Mouse (Mus musculus): Measurements from ENCODE around the gene Hist1h2bj. TPM values are rescaled to one million over a fixed set of nuclear protein-coding genes. Genes with fewer than 3 reads are reported as not detected.

The Hist1h2bj gene
- polyA plus RNA-seq, 1 experiment from 2014 or later, result 1.8 TPM

DNA sequence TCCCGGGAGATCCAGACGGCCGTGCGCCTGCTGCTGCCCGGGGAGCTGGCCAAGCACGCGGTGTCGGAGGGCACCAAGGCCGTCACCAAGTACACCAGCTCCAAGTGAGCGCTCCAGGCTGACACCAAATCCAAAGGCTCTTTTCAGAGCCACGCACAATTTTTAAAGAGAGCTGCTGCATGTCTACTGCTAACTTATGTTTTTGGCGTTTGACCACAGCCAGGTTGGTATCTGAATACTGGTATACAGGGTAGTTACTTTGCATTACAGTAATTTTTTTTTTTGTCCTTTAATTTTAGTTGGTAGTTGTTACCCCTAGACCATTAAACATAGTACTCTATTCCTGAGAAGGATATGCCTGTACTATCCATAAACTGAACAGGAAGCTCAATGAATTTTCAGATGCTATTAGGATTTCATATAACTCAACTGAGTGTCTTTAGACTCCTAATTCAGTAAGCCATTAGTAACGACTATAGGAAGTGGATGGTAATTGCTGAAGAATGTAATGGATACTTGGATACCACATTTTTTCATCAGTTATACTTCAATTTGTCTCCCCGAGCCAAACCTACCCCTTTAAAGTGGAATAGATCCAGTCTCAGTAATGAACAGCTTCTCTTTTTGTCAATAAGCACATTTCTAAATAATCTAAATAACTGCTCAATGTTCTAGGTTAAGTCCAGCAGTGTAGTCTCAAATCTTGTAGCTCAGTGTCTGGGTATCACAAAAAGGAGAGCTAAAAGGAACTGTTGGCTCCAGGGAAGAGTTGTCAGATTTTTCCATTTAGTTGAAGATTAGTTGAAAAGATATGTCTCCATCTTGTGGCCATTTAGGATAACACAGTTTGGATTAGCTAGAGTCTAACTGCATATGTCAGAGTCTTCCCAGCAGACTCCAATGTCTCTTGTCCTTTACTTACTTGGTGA is 753 bp downstream of the Hist1h2bj start:
- Histone ChIP-seq H3K36me3 (replicated peaks; ENCODE audit: control insufficient read depth, insufficient read depth) (no peaks in the 10 kb centered on the region), H3K4me3 (replicated peaks; ENCODE audit: low read length) (peak overlapping the region; percentile 35), H3K4me1 (replicated peaks; ENCODE audit: control insufficient read depth, insufficient read depth, low read length) (peaks cover 21% of the 10 kb centered on the region), H3K27ac (peak overlapping the region; percentile 81), H3K9me3 (ENCODE audit: control insufficient read depth, low read length) (no peaks in the 10 kb centered on the region), H3K27me3 (ENCODE audit: control insufficient read depth, insufficient read depth, low read length) (no peaks in the 10 kb centered on the region), H3K4me2 (replicated peaks) (peak overlapping the region; percentile 61), H3K9ac (peak overlapping the region; percentile 46)
- ATAC-seq (ENCODE audit: low FRiP score), result peak; percentile 9; the same call in 1 of the 2 replicates
- WGBS, result 2% methylated on average over 9 of the region's 14 CpGs
- DNase-seq (ENCODE audit: low spot score), result peak; percentile 83

- H3K9ac ChIP-seq, result no peak overlapping the region
- no peaks in the 10 kb centered on the region for H3K9me3 ChIP-seq (ENCODE audit: control insufficient read depth, low read length)
- 91% methylated on average over 6 of the region's 6 CpGs for WGBS
- H3K36me3 ChIP-seq (replicated peaks; ENCODE audit: control insufficient read depth, insufficient read depth), result no peaks in the 10 kb centered on the region
- peaks cover 21% of the 10 kb centered on the region for H3K4me1 ChIP-seq (replicated peaks; ENCODE audit: control insufficient read depth, insufficient read depth, low read length)
- H3K4me3 ChIP-seq (replicated peaks; ENCODE audit: low read length), result no peak overlapping the region
- no peak for ATAC-seq (ENCODE audit: low FRiP score)
- no peak overlapping the region for H3K4me2 ChIP-seq (replicated peaks)
- no peaks in the 10 kb centered on the region for H3K27me3 ChIP-seq (ENCODE audit: control insufficient read depth, insufficient read depth, low read length)
- DNase-seq (ENCODE audit: low spot score), result no peak
- no peak overlapping the region for H3K27ac ChIP-seq
These were observed 1.6 kb downstream of the Hist1h2bj start for GRCm38 (mm10) chr13:22044432-22045155.

GRCm38 (mm10) chr13:22045311-22045710 is 2.3 kb downstream of the Hist1h2bj start:
- Histone ChIP-seq H3K4me1 (replicated peaks; ENCODE audit: control insufficient read depth, insufficient read depth, low read length) (peaks cover 16% of the 10 kb centered on the region), H3K9ac (no peak overlapping the region), H3K4me3 (replicated peaks; ENCODE audit: low read length) (no peak overlapping the region), H3K27me3 (ENCODE audit: control insufficient read depth, insufficient read depth, low read length) (no peaks in the 10 kb centered on the region), H3K9me3 (ENCODE audit: control insufficient read depth, low read length) (no peaks in the 10 kb centered on the region), H3K36me3 (replicated peaks; ENCODE audit: control insufficient read depth, insufficient read depth) (no peaks in the 10 kb centered on the region), H3K4me2 (replicated peaks) (no peak overlapping the region), H3K27ac (no peak overlapping the region)
- no peak for DNase-seq (ENCODE audit: low spot score)
- whole genome bisulfite sequencing, result 64% methylated on average over 2 of the region's 2 CpGs
- no peak for ATAC-seq (ENCODE audit: low FRiP score)

DNA sequence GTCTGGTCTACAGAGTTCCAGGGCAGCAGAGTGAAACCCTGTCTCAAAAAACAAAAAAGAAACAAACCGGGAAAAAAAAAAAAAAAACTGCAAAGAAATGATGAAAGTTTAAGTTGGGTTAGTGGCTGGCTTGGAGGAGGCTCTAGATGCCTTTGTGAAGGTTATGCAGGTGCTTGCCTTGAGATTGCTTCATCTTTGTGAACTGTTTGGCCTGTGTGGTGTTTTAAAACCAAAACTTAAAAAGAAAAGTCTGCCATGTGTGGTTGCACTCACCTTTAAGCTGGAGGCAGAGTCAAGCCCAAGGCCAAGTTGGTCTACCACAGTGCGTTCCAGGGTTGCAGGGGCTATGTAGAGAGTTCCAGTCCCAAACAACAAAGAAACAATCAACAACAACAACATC is 6.0 kb downstream of the Hist1h2bj start:
- H3K36me3 ChIP-seq (replicated peaks; ENCODE audit: control insufficient read depth, insufficient read depth), result no peaks in the 10 kb centered on the region
- ATAC-seq (ENCODE audit: low FRiP score), result no peak
- no peak overlapping the region for H3K4me3 ChIP-seq (replicated peaks; ENCODE audit: low read length)
- no peak overlapping the region for H3K27ac ChIP-seq
- peaks cover under 1% of the 10 kb centered on the region; the same call in 1 of the 2 replicates for H3K4me1 ChIP-seq (replicated peaks; ENCODE audit: control insufficient read depth, insufficient read depth, low read length)
- H3K9me3 ChIP-seq (ENCODE audit: control insufficient read depth, low read length), result no peaks in the 10 kb centered on the region
- H3K4me2 ChIP-seq (replicated peaks), result no peak overlapping the region
- no peaks in the 10 kb centered on the region for H3K27me3 ChIP-seq (ENCODE audit: control insufficient read depth, insufficient read depth, low read length)
- WGBS, result 74% methylated on average over 2 of the region's 2 CpGs
- no peak for DNase-seq (ENCODE audit: low spot score)
- H3K9ac ChIP-seq, result no peak overlapping the region

- under 1% methylated on average over 14 of the region's 14 CpGs for WGBS
- Histone ChIP-seq H3K9ac (peak overlapping the region; percentile 68), H3K36me3 (replicated peaks; ENCODE audit: control insufficient read depth, insufficient read depth) (no peaks in the 10 kb centered on the region), H3K9me3 (ENCODE audit: control insufficient read depth, low read length) (no peaks in the 10 kb centered on the region), H3K4me3 (replicated peaks; ENCODE audit: low read length) (peak overlapping the region; percentile 52), H3K27me3 (ENCODE audit: control insufficient read depth, insufficient read depth, low read length) (no peaks in the 10 kb centered on the region), H3K4me2 (replicated peaks) (peak overlapping the region; percentile 66), H3K27ac (peak overlapping the region; percentile 81), H3K4me1 (replicated peaks; ENCODE audit: control insufficient read depth, insufficient read depth, low read length) (no peaks in the 10 kb centered on the region)
- ATAC-seq (ENCODE audit: low FRiP score) (peak; percentile 40), DNase-seq (ENCODE audit: low spot score) (peak; percentile 75)
These were observed 6.9 kb downstream of the Hist1h2bj start for GRCm38 (mm10) chr13:22049737-22050440.

DNA sequence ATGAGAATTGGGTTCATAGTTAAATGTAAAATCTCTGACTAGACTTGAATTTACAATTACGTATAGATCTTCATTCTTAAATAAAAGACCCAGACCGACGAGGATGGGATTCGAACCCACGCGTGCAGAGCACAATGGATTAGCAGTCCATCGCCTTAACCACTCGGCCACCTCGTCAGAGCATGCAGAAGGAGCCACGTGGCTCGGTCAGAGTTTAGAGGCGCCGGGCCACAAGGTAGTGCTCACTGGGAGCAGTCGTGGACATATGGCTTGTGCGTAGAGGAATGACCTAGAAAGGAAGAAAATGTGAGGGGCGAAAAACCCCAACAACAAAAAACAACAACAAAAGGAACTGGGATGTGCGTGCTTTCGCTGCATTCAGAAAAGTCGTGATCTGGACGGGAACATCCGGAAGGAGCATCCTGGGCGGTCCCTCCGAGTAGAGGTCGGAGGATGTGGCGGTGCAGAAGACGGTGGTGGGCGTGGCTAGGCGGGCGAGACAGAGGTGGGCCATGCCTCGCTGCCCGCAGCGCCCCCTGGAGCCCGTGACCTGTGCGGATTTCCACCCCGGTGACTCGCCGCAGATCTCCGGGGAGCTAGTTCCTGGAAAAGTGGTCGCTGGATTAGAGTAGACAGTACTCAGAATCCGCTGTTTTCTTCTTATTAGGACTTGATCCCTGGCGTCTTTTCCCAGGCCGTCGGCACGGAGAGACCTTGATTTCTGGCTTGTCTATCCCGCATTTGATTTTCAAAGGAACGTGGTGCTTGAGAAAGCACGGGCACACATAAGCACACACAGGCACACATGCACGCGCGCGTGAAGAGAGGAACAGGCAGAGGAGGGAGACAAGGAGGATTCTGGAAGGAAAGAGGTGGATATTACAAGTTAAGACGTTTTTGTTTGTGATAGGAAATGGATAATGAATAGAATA is 7.8 kb downstream of the Hist1h2bj start:
- H3K27me3 ChIP-seq (ENCODE audit: control insufficient read depth, insufficient read depth, low read length), result no peaks in the 10 kb centered on the region
- WGBS, result under 1% methylated on average over 52 of the region's 52 CpGs
- peak overlapping the region; percentile 81 for H3K27ac ChIP-seq
- peak overlapping the region; percentile 68 for H3K9ac ChIP-seq
- H3K9me3 ChIP-seq (ENCODE audit: control insufficient read depth, low read length), result no peaks in the 10 kb centered on the region
- DNase-seq (ENCODE audit: low spot score) (peak; percentile 90), ATAC-seq (ENCODE audit: low FRiP score) (peak; percentile 96)
- H3K4me2 ChIP-seq (replicated peaks), result peak overlapping the region; percentile 66
- no peaks in the 10 kb centered on the region for H3K36me3 ChIP-seq (replicated peaks; ENCODE audit: control insufficient read depth, insufficient read depth)
- peak overlapping the region; percentile 52 for H3K4me3 ChIP-seq (replicated peaks; ENCODE audit: low read length)
- H3K4me1 ChIP-seq (replicated peaks; ENCODE audit: control insufficient read depth, insufficient read depth, low read length), result no peaks in the 10 kb centered on the region

DNA sequence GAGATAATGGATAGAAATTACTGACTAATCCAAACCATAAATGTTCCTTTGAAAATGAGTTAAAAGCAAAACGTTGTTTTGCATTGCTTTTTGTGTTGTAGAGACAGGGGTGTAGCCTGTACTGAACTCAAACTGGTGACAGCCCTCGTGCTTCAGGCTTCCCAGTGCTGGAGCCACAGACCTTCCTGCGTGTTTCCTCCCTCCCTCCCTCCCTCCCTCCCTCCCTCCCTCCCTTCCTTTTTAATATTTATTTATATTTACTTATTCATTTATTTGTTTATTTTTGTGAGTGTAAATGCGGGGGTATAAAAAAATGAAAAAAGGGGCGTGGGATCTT is 8.5 kb downstream of the Hist1h2bj start:
- peak overlapping the region; percentile 81 for H3K27ac ChIP-seq
- 14% methylated on average over 5 of the region's 5 CpGs for WGBS

DNA sequence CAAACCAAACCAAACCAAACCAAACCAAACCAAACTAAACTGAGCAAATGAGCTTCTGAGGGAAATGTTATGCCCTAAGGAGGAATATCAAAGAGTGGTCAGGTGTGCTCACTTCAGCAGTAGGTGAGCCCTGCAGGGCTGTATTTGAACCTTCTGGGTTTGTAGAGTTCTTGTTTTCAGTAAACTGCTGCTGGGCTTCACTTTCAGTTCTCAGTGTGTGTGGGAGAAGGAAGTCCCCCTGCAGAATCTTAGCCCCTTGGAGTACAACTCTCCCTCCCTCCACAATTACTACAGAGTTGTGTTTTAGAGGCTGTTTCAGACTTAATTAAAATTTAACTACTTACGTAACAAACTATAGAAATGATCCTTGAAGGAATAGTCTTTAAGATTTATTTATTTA is 10.7 kb downstream of the Hist1h2bj start:
- 95% methylated on average over 1 of the region's 1 CpGs for WGBS

More for the DNA sequence above, 8.5 kb downstream of the Hist1h2bj start:
- no peaks in the 10 kb centered on the region for H3K4me1 ChIP-seq (replicated peaks; ENCODE audit: control insufficient read depth, insufficient read depth, low read length)
- H3K4me2 ChIP-seq (replicated peaks), result peak overlapping the region; percentile 66
- ATAC-seq (ENCODE audit: low FRiP score) (no peak), DNase-seq (ENCODE audit: low spot score) (no peak)
- no peaks in the 10 kb centered on the region for H3K9me3 ChIP-seq (ENCODE audit: control insufficient read depth, low read length)
- no peaks in the 10 kb centered on the region for H3K36me3 ChIP-seq (replicated peaks; ENCODE audit: control insufficient read depth, insufficient read depth)
- peak overlapping the region; percentile 68 for H3K9ac ChIP-seq
- no peaks in the 10 kb centered on the region for H3K27me3 ChIP-seq (ENCODE audit: control insufficient read depth, insufficient read depth, low read length)
- peak overlapping the region; percentile 52 for H3K4me3 ChIP-seq (replicated peaks; ENCODE audit: low read length)

More for the DNA sequence above, 10.7 kb downstream of the Hist1h2bj start:
- Histone ChIP-seq H3K27ac (no peak overlapping the region), H3K4me1 (replicated peaks; ENCODE audit: control insufficient read depth, insufficient read depth, low read length) (no peaks in the 10 kb centered on the region), H3K9ac (no peak overlapping the region), H3K4me3 (replicated peaks; ENCODE audit: low read length) (no peak overlapping the region), H3K36me3 (replicated peaks; ENCODE audit: control insufficient read depth, insufficient read depth) (no peaks in the 10 kb centered on the region), H3K27me3 (ENCODE audit: control insufficient read depth, insufficient read depth, low read length) (no peaks in the 10 kb centered on the region), H3K9me3 (ENCODE audit: control insufficient read depth, low read length) (no peaks in the 10 kb centered on the region), H3K4me2 (replicated peaks) (no peak overlapping the region)
- DNase-seq (ENCODE audit: low spot score) (no peak), ATAC-seq (ENCODE audit: low FRiP score) (no peak)

Data from hindbrain, embryonic 14.5 days (tissue).